Mouse (Mus musculus): ENCODE measurements around the gene Zfp266. TPM values are rescaled to one million over a fixed set of nuclear protein-coding genes. Genes with fewer than 3 reads are reported as not detected.

Zfp266 gene
- polyA plus RNA-seq, 1 experiment: 12.1 TPM

DNA sequence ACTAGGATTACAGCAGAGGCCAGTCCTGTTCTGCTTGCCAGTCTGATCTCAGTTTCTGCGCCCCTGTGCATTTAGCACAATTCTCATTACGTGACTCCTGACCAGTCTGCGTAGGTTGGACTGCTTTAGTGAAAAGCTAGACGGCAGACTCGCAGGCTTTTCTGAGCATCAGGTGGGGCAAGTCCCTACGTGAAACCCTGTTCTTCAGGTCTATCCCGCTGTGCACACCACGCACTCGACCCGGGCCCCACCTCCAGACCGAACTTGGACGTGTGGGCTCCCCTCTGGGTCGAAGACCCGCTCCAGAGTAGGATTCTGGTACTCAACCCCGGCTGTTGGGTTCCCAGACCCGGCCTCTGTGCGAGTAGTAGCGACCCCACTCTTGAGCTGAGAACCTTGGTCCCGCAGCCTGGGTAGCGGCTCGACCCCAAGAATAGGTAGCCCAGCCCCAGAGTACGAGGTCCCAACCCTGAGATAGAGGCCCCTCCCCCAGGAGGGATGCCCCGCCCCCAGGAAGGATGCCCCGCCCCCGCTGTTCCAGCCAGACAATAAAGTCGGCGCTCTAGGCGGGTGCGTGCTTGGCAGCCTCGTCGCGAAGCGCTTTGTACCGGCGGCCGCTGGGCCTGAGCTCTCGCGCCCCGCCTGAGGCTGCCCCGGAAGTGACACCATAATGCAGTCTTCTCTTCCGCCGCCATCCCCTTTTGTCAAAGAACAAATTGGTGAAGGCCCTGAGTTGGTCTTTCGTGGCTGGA, 23.0 kb upstream of the Zfp266 start:
- H3K36me3 ChIP-seq (ENCODE audit: control insufficient read depth, insufficient read depth, low read length): no peaks in the 10 kb centered on the region
- TF ChIP-seq CTCF (IDR thresholded peaks at IDR 0.05; ENCODE audit: borderline replicate concordance, control insufficient read depth, extremely low read depth, insufficient read depth, low read length, poor library complexity) (peak; percentile 46; the same call in 1 of the 2 replicates), POLR2A (IDR thresholded peaks at IDR 0.05; ENCODE audit: control insufficient read depth, extremely low read depth, insufficient read depth, low read length, poor library complexity) (peak; percentile 31; the same call in 1 of the 2 replicates)
- peak; percentile 67 for DNase-seq
- WGBS: 19% methylated on average over 43 of the region's 43 CpGs
- peak overlapping the region; percentile 7; the same call in 1 of the 2 replicates for H3K27ac ChIP-seq (ENCODE audit: control insufficient read depth, insufficient read depth, low read length)
- H3K27me3 ChIP-seq (ENCODE audit: control insufficient read depth, insufficient read depth, low read length): no peaks in the 10 kb centered on the region; the same call in 1 of the 2 replicates
- H3K4me1 ChIP-seq (replicated peaks; ENCODE audit: control insufficient read depth, insufficient read depth, low read length): peaks cover 9% of the 10 kb centered on the region
- H3K4me3 ChIP-seq (ENCODE audit: control insufficient read depth, insufficient read depth, low read length): peak overlapping the region; percentile 45

DNA sequence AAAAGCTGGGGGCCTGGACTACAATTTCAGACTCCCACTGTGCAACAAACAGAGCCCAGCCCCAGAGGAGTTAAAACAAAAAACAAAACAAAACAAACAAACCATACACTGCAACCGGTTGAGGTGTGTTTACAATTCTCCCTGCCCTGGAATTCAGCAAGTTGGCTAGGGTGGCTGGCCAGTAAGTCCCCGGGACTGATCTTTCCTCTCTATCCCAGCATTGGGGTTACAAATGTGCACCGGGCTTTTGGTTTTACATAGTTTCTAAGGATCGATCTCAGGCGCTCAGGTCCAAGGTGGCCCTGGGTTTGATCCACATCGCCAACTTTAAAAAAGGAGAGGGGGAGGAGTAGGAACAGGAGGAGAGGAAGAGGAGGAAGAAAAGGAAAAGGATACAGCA, 22.3 kb upstream of the Zfp266 start:
- peaks cover 9% of the 10 kb centered on the region for H3K4me1 ChIP-seq (replicated peaks; ENCODE audit: control insufficient read depth, insufficient read depth, low read length)
- no peaks in the 10 kb centered on the region; the same call in 1 of the 2 replicates for H3K27me3 ChIP-seq (ENCODE audit: control insufficient read depth, insufficient read depth, low read length)
- TF ChIP-seq POLR2A (IDR thresholded peaks at IDR 0.05; ENCODE audit: control insufficient read depth, extremely low read depth, insufficient read depth, low read length, poor library complexity) (no peak), CTCF (IDR thresholded peaks at IDR 0.05; ENCODE audit: borderline replicate concordance, control insufficient read depth, extremely low read depth, insufficient read depth, low read length, poor library complexity) (no peak)
- H3K36me3 ChIP-seq (ENCODE audit: control insufficient read depth, insufficient read depth, low read length): no peaks in the 10 kb centered on the region
- no peak for DNase-seq
- no peak overlapping the region for H3K27ac ChIP-seq (ENCODE audit: control insufficient read depth, insufficient read depth, low read length)
- 73% methylated on average over 6 of the region's 6 CpGs for WGBS
- no peak overlapping the region for H3K4me3 ChIP-seq (ENCODE audit: control insufficient read depth, insufficient read depth, low read length)

DNA sequence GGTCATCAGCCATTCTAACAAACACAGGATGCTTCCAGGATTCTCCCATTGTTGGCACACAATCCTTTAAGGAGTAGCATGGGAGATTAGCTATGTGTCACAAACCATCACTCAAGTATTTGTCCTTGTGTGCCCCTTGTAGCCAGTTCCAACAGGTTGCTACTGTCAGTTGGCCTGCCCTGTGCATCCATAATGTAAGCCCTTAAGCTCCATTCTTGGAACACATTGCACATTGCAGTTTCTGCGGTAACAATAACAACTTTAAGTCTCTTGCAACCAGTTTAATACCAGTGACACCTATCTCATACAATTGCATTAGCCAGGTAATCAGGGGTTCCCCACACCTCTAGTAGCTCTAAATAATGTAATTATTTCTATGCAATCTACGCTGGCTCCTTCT, 15.4 kb upstream of the Zfp266 start:
- Histone ChIP-seq H3K27me3 (ENCODE audit: control insufficient read depth, insufficient read depth, low read length) (no peaks in the 10 kb centered on the region; the same call in 1 of the 2 replicates), H3K36me3 (ENCODE audit: control insufficient read depth, insufficient read depth, low read length) (no peaks in the 10 kb centered on the region), H3K27ac (ENCODE audit: control insufficient read depth, insufficient read depth, low read length) (no peak overlapping the region), H3K4me1 (replicated peaks; ENCODE audit: control insufficient read depth, insufficient read depth, low read length) (no peaks in the 10 kb centered on the region), H3K4me3 (ENCODE audit: control insufficient read depth, insufficient read depth, low read length) (no peak overlapping the region)
- no peak for DNase-seq
- TF ChIP-seq POLR2A (IDR thresholded peaks at IDR 0.05; ENCODE audit: control insufficient read depth, extremely low read depth, insufficient read depth, low read length, poor library complexity): no peak
- TF ChIP-seq CTCF (IDR thresholded peaks at IDR 0.05; ENCODE audit: borderline replicate concordance, control insufficient read depth, extremely low read depth, insufficient read depth, low read length, poor library complexity): no peak
- 95% methylated on average over 2 of the region's 2 CpGs for WGBS

DNA sequence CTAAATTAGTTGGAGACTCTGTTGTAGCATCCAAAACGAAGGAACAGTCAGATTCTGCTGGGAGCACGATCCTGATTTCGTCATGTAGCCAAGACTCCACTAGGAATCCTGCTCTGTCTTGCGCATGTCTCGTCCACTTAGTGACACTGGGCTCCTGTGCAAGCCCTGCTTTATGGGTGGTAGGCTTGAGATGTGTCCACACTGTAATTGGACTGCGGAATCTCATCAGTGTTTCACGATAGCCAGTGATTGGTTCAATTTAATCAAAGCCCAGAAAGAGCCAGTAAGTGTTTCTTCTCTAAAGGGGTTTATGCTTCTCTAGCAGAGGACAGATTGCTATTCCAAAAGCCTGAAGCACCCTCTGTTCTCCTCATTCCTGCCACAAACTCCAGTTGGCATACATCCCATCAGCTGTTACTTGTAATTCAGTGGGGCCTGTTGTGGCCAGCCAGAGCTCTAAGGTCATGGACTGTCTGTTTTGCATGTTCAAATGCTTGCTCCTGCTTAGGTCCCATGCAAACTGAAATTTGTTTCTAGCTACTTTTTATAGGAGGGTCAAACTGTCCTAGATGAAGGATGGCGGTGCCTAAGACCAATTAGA, 13.2 kb upstream of the Zfp266 start:
- Histone ChIP-seq H3K4me3 (ENCODE audit: control insufficient read depth, insufficient read depth, low read length) (no peak overlapping the region), H3K27ac (ENCODE audit: control insufficient read depth, insufficient read depth, low read length) (no peak overlapping the region), H3K4me1 (replicated peaks; ENCODE audit: control insufficient read depth, insufficient read depth, low read length) (no peaks in the 10 kb centered on the region), H3K27me3 (ENCODE audit: control insufficient read depth, insufficient read depth, low read length) (no peaks in the 10 kb centered on the region; the same call in 1 of the 2 replicates), H3K36me3 (ENCODE audit: control insufficient read depth, insufficient read depth, low read length) (no peaks in the 10 kb centered on the region)
- WGBS: 85% methylated on average over 8 of the region's 8 CpGs
- no peak for DNase-seq
- TF ChIP-seq POLR2A (IDR thresholded peaks at IDR 0.05; ENCODE audit: control insufficient read depth, extremely low read depth, insufficient read depth, low read length, poor library complexity): no peak
- TF ChIP-seq CTCF (IDR thresholded peaks at IDR 0.05; ENCODE audit: borderline replicate concordance, control insufficient read depth, extremely low read depth, insufficient read depth, low read length, poor library complexity): no peak

DNA sequence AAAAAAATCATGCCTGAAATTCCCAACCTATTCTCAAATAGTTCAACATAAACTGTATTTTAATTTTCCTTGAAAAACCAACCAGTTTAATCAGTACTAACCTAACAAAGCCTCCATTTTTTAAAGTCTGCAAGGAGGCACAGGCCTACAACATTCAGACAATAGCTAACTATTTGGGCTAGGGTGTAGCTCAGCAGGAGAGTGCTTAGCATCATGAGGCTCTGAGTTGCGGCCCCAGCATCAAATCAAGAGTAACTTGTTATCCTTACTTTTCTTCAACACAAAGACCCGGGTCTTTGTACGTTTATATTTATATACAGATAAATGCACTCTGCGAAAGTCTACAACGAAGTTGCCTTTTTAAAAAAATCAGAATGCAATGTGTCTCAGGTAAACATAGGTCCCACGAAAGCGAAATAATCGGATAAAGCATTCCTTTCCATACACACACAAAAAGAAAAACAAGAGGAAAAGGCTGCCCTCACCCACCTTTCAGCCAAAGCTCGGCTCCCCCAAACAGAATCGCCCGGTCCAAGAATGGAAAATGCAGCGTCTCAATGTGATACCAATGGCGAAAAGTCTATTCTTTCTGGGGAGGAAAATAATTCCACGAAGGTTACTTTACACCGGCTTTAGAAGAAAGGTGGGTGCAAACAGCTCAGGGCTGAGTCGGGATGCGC, 546 bp downstream of the Zfp266 start:
- Histone ChIP-seq H3K36me3 (ENCODE audit: control insufficient read depth, insufficient read depth, low read length) (0 out of 2 replicates have a peak, but pooled peaks cover 5% of the 10 kb centered on the region), H3K4me1 (replicated peaks; ENCODE audit: control insufficient read depth, insufficient read depth, low read length) (peaks cover 11% of the 10 kb centered on the region), H3K27ac (ENCODE audit: control insufficient read depth, insufficient read depth, low read length) (peak overlapping the region; percentile 92), H3K27me3 (ENCODE audit: control insufficient read depth, insufficient read depth, low read length) (no peaks in the 10 kb centered on the region), H3K4me3 (ENCODE audit: control insufficient read depth, insufficient read depth, low read length) (peak overlapping the region; percentile 91)
- no peak for TF ChIP-seq CTCF (IDR thresholded peaks at IDR 0.05; ENCODE audit: borderline replicate concordance, control insufficient read depth, extremely low read depth, insufficient read depth, low read length, poor library complexity)
- no peak for TF ChIP-seq POLR2A (IDR thresholded peaks at IDR 0.05; ENCODE audit: control insufficient read depth, extremely low read depth, insufficient read depth, low read length, poor library complexity)
- under 1% methylated on average over 17 of the region's 17 CpGs for WGBS
- DNase-seq: no peak

DNA sequence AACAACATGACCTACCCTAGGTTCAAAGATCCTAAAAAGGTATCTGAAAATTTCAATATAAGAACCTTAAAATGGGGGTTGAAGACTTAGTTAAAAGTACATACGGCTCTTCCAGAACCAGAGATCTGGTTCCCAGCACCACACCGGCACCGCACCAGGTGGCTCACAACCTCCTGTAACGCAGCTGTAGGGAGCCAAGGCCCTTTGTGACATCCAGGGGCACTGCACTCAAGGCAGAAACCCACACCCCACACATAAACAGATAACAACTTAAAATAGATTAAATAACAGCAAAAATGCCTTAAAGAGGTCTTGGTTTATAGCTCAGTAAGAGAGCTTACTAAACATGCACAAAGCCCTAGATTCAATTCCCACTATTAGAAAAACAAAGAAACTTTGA, 1.3 kb downstream of the Zfp266 start:
- Histone ChIP-seq H3K27me3 (ENCODE audit: control insufficient read depth, insufficient read depth, low read length) (no peaks in the 10 kb centered on the region), H3K4me3 (ENCODE audit: control insufficient read depth, insufficient read depth, low read length) (no peak overlapping the region)

More for the DNA sequence above, 1.3 kb downstream of the Zfp266 start:
- Histone ChIP-seq H3K4me1 (replicated peaks; ENCODE audit: control insufficient read depth, insufficient read depth, low read length) (peaks cover 11% of the 10 kb centered on the region), H3K36me3 (ENCODE audit: control insufficient read depth, insufficient read depth, low read length) (peaks cover 7% of the 10 kb centered on the region; the same call in 1 of the 2 replicates), H3K27ac (ENCODE audit: control insufficient read depth, insufficient read depth, low read length) (no peak overlapping the region)
- TF ChIP-seq POLR2A (IDR thresholded peaks at IDR 0.05; ENCODE audit: control insufficient read depth, extremely low read depth, insufficient read depth, low read length, poor library complexity): no peak
- TF ChIP-seq CTCF (IDR thresholded peaks at IDR 0.05; ENCODE audit: borderline replicate concordance, control insufficient read depth, extremely low read depth, insufficient read depth, low read length, poor library complexity): no peak
- DNase-seq: no peak
- WGBS: 85% methylated on average over 4 of the region's 4 CpGs

Measured in thymus, adult 2 months (tissue).